Mouse (Mus musculus) layer of hippocampus, adult 9-10 months (tissue): ENCODE measurements at regions not wholly inside any gene's neighbourhood (a gene's known extent, or its start where the extent isn't known, plus 50 kb on each side); places are given as distances from the start of the nearest gene placed in this dataset.

Experiments
- DNase-seq: peaks from one replicate; pipeline ENCODE4 v3.0.0; 2022; ENCODE audit warnings: low spot score

DNA sequence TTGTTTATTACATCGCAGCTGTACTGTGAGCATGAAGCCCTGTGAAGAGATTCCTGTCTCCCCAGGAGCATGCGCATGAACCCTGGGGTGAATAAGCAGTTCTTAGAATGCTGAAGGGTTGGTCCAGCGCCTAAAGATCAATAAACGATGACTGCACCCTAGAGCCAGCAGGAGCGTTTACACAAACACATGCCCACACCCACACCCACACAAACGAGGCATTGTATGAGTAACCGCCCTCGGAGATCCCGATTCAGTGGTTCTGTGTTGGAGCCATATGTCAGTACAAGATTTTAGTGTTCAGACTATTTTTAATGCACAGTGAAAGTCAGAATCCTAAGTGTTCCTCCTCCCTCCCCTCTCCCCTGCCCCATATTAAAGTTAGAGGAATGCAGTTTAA lies 57.3 kb downstream of the Edn1 start:
- no peak for DNase-seq

DNA sequence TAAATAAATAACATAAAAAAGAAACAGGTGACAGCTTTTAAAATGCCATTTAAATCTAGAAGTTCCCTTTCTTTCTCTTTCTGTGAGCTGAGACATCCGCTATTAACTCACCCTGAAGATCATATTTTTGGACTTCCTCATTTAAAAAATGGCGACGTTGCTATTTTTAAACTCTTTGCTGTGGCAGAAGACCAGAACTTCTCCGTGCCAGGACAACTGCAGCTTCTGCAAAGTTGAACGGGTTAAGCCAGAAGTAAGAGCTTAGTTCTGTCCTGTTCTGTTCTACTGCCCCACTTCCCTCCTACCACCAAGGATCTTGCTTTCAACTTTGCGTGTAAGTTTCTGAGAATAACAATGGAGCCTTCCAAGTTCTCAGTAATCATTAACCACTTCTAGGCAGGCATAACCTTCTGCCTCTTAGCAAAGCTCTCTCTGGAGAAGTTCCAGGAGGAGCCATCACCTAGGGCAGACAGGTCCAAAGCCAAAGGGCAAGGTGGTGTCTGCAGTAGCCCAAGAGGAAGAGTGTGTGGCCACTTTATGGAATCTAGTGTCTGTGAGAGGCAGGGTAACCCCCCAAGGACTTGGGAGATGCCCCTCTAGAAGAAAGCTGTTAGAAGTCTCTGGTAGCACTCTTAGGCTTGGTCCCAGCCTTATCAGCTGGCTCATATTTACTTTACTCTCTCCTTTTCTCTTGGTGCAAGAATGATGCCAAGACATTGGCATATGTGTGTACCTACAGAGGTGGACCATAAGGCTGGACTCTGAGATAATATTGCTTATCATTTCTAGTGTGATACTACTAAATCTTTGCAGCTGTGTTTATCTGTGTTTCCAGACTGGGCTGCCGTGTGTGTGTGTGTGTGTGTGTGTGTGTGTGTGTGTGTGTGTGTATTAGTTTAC lies 66.6 kb downstream of the Edn1 start:
- no peak for DNase-seq

DNA sequence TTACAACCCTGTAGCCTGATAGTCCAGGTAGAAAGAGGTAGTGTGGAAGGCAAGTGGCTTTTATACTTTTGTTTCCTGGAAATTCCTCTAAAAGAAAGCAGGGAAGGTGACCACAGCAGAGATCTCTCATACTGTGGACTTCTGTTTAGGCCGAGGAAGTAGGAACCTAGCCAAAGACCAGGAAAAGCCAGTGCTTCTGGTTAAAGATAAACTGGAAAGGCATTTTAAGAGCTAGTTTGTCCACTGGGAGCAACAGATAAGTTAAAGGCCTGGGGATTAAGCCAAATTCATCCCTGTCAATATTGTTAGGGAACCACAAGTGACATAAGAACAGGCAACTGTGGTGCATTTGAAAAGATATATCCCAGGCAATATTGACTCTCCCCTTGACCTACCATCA lies 68.5 kb downstream of the Edn1 start:
- DNase-seq: no peak

DNA sequence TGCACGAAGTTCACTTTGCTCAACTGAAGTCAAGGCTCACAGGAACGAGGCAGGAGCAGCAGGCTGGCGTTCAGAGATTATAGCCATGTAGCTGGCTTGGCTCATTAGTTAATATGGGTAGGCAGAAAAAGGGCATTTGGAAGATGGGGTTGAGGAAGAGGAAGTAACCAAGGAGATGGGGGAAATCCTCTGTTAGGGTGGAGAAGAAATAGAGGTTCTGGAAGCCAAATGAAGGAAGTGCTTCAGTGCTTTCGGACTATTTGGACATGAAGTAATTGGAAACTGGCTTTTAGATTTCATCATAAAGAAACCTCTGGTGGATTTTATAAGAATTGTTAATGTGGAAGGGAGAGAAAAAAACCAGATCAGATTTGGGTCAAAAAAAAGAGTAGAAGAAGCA lies 70.9 kb downstream of the Edn1 start:
- DNase-seq: no peak

DNA sequence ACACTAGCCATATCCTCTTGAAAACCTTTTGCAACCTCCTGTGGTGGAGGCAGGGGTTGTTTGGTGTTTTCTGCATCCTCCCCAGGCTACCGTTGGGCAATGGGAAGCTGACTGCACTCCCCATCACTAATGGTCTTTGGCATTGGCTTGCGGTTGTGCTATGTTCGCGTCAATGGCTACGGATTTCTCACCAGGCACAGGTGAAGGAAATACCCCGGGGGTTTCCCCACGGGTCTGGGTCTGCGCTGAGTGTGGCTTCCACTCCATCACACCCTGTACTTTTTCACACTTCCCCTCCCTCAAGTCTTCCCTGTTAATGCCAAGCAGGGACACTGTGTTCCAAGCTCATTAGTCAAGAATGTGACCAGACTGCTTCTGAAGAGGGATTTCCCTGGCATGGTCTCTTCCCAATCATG lies 72.9 kb downstream of the Edn1 start:
- no peak for DNase-seq

DNA sequence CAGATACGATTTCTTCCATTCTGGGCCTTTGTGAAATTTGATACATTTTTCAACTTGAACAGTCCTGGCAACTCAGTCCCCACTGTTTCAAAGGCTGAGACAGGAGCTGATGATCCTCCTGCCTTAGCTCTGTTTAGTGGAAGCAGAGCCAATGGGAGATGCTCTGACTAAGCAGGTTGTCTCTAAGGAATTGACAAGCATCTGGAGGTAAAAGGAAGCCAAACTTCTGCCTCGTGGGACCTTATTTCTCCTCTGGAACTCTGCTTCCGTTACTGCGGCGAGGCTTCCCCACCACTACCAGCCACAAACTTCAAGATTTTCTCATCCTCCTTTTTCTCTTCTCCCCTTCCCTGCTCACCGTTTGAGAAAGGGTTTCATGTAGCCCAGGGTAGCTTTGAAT lies 78.4 kb downstream of the Edn1 start:
- DNase-seq: no peak

DNA sequence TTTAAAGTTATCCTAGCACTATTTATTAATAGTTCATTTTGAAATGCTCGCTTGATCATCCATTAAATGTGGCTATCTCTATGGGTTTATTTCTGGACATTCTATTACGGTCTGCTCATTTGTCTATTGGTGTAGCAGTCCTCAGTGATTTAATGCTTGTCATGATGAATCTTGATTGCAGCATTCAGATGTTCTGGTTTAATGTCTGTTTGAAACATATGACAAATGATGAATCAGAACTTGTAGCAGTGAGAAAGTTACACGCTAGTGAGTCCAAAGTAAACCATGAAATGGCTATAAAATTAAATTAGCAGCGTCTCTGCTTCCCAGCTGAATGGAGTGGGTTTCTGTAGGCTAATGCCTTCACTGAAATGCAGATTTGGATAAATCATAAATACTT lies 81.8 kb downstream of the Edn1 start:
- no peak for DNase-seq

DNA sequence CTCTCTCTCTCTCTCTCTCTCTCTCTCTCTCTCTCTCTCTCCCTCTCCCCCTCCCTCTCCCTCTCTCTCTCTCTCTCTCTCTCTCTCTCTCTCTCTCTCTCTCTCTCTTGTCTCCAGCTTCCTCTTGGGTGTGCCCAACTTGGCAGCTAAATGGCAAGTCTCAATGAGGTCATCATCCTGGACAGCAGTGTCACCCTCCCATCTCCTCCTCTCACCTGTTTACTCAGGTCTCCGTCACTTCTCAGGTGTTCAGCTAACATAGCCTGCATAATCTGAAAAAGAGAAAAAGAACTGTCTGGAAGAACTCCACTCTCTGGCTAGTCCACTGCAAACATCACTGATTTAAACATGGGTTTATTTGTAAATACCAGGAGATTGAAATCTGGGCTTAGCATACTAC lies 89.1 kb downstream of the Edn1 start:
- no peak for DNase-seq

DNA sequence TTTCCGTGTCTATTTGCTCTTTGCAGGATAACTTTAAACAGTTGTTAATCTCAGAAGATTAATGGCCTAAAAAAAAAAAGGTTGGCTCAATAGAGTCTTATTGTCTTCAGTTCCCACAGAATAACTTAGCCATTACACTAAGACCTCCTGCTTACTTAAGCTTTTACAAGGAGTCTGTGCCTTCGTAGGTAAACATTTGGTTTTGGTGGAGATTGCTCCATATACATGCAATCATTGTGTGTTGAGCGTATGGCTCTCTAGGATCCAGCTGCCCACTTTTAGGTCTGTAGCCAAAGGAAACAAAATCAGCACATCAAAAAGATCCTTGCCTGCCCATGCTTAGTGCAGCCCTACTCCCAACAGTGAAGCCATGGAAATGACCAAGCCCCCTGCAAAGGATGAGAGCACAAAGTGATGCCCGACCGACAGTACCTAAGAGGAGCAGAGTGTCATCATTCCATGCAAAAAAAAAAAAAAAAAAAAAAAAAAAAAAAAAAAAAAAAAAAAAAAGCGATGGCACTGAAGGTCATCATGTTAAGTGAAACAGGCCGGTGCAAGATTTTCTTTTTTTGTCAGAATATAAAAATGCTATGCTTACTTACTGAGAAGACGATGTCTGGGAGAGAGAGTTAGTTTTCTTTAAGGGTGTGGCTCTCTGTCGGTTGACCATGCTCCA lies 90.2 kb downstream of the Edn1 start:
- no peak for DNase-seq

DNA sequence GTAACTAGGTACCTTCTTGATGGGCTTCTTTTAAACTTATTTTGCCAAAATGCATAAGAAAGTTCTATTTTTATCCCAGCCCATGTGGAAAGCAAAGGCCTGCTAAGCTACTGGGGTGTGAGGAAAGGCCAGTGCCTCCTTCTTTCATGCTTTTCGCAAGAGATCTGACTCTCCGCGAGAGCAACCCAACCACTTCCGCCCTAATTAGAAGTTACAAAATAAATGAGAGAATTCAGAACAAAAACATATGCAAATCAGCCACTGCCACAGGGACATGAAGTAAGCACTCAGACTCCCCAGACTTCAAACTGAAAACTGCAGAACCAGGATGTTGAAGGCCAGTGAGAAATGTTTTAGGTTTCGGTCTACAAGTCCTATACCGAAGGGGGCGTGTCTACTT lies 91.4 kb downstream of the Edn1 start:
- no peak for DNase-seq

DNA sequence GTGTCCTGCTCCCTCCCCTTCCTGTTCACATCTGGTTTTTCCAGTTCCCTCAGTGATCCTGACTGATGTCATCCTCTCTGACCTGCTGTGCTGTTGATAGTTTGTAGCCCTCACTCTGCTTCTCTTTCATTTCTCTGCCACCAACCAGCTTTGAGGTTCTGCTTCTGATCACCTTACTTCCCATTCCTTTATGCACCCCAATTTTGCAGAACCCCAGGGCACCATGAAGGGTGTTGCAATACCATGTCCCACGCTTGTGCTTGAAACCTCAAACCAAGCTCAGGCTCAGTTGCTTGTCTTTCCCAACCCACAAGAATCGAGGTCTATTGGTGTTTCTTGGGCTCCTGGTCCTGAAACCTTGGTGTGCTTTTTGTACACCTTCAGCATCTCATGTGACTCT lies 93.3 kb downstream of the Edn1 start:
- no peak for DNase-seq

DNA sequence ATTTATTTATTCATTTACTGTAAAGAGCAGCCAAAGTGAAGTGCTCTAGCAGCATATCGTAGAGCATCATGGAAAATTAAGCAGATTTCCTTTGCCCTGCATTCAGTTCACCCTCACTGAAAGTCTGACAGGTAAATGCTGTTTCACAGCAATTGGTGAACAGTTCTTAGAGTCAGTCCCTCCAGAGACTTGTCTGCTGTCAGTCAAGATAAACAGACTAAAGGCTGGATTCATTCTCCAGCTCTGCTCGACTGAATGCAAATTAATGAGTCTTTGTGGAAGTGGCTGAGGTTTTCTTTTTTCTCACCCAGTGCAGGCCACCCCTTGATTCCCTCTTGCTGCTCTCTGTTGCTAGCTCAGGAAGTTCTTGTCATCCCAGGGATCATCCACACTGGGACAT lies 100.2 kb downstream of the Edn1 start:
- DNase-seq: no peak

DNA sequence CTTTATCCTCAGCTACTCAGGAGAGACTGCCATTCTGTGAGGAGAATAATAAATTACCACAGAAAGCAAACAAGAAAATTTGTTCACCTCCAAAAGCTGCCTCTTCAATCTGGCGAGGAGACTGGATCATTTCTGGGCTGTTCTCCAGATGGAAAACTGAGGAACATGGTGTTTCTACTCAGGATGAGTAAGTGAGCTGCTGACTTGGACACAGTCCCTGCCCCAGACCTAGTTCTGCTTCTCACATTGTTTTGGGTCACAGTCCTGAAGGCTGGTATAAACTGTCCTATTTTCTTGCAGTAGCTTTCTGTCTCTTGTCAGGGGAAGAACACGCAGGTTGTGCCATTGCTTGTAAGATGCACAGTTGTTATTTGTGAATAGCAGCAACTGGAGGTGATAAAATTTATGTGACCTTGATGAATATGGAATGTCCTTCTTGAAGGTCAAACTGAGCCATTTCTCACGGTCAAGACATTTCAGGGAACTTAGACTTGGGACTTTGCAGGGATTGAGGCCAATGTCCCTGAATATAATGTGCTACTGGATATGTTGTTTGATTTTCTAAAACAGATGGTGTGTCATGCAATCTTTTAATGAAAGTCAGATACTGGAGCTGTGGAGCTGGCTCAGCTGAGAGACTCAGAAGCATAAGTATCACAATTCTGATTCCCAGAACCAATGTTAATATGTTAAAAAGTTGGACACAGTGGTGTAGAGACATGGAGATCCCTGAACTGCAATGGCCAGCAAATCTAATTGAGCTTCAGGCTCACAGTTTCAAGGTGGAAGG lies 102.2 kb downstream of the Edn1 start:
- peak; percentile 65 for DNase-seq

DNA sequence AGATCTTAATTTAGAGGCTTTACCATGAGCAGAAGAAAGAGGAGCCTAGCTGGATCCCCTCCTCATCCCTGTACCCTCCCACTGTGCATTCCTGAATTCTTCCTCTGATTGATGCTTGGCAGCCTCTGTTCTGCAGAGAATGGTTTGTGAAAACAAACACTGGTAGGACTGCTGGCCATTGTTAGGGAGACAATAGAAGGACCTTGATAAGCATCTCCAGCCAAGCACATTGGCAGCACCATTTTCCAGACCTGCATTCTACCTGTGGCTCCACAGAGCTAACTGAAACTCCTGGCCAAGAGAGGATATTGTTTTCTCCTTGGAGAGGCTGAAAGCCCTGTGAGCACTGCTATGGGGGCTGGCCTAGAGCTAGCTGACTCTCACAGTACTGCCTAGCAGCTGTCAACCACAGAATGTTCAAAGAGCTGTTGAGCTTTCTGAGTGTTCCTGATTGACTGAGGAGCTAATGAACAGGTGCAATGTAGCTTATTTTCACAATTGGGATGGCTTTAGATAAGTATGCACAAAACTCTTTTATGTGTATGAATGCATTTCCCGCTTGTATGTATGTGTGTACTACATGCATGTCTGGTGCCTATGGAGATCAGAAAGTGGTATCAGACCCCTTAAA lies 111.5 kb downstream of the Edn1 start:
- no peak for DNase-seq

DNA sequence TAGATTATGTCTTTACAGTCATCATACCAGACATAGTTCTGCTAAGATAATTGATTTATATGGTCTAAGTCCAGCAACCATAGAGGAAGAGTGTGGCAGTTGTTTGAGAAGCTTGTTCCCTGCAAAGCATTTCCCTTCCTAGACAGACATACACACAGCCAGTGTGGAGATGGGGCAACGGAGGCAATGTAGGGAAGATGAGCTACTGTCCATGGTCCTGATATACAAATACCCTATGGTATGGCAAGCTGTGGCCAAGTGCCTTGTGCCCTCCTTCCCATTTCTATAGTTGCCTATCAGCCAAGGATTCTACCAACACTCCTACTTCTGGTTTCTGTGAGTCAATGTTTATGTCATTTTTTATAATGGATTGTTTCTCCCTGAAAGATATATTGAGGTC lies 145.6 kb downstream of the Edn1 start:
- no peak for DNase-seq

DNA sequence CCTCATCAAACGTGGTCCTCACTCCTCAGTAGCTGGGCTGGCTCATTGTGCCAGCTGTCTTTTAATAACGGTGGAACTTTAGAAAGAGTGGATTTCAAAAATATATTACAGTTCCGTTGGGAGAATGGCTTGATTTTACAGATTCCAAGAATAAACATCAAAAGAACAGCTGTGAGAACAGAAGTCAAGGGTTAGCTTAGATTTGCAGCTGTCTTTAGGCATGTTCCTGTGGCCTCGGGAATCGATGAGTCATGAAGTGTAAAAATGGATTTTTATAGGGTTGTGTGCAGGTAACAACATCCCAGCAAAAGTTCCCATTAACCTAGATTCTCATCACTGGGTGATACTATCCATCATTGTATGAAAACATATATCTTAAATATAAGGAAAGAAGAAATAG lies 152.4 kb downstream of the Edn1 start:
- DNase-seq: no peak

DNA sequence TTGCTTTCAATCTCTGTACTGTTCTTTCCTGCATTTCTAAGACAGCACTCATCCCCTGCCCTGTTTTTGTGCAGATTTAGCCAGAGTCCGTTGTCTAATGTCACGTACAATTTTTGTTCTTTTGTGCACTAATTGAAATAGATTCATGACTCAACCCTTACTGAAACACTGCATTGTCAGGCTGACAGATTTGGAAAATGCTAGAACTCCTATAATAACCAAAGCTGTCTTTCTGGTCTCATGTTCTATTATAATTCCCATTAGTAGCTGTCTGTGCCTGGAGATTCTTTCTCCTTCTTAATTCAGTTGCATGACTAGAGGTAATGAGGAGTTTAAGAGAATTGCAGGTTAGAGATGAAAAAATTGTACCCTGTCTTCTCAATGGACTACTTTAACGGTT lies 158.6 kb downstream of the Edn1 start:
- DNase-seq: no peak

DNA sequence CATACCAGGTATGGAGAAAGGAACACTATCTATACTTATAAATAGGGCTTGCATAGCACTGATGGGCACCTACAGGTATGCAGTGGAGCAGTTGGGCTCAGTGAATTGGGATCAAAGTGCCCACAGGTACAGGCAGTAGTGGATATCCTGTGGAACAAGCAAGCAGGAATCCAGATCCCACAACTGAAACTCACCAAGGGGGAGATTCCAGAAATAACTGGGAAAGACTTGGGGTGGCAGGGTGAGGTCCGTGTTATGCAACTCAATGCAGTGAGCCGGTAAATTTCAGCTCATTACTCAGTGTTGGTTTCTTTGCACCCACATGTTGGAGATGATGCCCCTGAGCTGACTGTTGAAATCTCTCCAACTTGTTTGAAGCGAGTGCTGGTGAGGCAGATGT lies 177.5 kb downstream of the Edn1 start:
- no peak for DNase-seq

DNA sequence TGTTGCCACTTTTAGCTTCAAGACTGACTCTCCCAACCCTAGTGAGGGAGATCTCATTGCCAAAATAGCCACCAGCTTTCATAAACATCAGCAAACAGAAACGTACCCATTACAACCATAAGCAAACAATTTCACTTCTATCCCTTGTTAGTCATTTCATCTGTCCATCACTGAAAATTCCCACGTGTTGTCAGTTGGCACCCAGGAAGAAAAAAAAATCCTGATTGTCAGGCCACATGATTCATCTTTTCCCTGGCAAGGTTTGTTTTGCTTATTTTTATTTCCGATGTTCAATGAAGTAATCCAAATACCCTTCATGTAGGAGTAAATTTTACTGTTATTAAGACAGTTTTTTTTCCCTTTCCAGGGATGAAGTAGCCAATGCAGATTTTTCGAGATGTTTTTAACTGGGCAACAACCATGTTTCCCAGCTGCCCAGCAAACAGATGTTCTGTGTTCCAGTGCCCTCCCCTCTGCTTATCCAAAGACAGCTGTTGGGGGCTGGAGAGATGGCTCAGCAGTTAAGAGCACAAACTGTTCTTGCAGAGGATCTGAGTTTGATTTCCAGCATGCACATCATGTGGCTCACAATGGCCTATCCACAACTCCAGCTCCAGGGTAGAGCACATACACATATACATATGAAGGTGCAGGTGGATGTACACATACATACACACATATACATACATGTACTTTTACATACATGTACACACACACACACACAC lies 189.3 kb upstream of the Phactr1 start:
- no peak for DNase-seq

DNA sequence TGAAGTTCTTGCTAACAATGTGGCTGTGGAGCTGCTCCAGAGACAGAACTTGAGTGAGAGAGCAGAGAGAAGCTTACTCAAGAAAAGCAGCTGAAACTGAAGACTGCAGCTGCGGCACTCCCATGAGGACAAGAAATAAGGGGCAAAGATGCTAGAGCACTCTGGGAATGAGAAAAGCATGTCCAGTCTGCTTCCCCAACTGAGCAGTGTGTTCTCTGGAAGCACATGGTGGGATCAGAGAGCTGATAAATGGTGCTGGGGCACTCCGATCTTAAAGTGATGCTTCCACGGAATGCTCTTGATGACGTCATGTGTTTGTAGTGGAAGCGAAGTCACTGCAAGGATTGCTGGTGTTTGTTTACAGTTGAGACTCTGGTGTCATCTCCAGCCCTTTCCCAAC lies 186.1 kb upstream of the Phactr1 start:
- DNase-seq: no peak

DNA sequence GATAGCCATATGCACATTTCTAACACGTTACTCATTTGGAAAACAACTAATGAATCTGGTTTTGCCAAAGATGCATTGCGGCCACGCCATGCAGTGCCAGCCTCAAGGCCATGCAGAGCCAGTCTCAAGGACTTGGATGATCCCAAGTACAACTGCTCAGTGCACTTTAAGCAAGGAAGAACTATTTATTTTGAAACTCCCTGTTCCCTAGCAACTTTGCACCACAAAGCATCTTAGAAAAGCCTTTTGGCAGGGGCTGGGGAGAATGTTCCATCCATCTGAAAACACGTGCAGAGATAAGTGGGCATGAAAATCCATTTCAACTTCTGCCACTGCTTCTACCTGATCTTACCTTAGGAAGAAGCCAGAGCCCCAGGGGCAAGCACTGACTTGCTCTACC lies 182.1 kb upstream of the Phactr1 start:
- DNase-seq: no peak

DNA sequence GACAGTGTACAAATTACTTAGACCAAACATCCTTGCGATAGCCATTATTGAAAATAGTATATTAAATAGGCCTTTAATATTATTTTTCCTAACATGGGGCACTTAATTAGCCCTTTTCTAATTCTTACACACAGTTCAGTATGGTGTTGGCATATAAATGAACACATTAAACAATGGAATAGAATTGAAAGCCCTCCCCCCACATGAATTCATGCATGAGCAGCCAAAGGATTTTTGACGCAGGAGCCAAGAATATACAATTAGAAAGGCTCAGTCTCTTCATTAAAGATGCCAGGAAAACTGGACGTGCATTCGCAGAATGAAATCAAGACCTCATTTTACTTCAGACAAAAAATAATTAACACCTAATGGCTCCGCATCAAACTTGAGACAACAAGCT lies 172.9 kb upstream of the Phactr1 start:
- DNase-seq: no peak
